Mouse (Mus musculus): Measurements from ENCODE around the gene Btc.

DNA sequence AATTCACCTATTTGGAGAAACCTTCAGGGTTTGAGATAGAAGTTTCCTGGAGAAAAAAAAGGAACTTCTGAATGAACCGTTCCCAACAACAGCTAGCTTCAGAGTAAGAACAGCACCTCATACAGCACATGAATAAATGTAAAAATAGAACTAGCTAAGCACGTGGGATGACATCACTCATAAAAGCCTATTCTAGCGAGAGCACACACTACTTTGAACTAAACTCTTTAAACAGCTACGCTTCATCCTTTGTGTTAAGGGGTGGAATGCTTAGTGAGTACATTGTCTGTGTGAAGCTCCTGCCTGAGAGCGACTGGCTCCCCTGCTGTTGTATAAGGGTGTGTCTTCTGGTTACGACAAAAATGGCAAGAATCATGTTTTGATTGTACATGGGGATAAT is 33.8 kb upstream of the Btc start:
- TF ChIP-seq POLR2A (IDR thresholded peaks at IDR 0.05; ENCODE audit: control insufficient read depth, low read depth, low read length) (no peak), CTCF (IDR thresholded peaks at IDR 0.05; ENCODE audit: control insufficient read depth, insufficient read depth, insufficient replicate concordance, low read depth, low read length) (no peak)
